Mouse (Mus musculus) bone marrow, adult 2 months (tissue): ENCODE measurements around the gene Bcl2a1d.
"Not testable (repeated sequence)": the region's sequence is repeated elsewhere in the genome, so short reads cannot be mapped to it uniquely, and the experiment has no call there.

Experiments
- CTCF ChIP-seq: fragments of 200-500 bp; IDR thresholded peaks from 2 replicates; pipeline ENCODE4 v1.5.1; 2011; ENCODE audit warnings: low read length, control low read depth; ENCODE audit not compliant: control insufficient read depth, insufficient read depth
- POLR2A ChIP-seq: fragments of 200-500 bp; IDR thresholded peaks from 2 replicates; pipeline ENCODE4 v1.6.1; 2011; ENCODE audit warnings: low read depth, mild to moderate bottlenecking, control low read depth, low read length, borderline replicate concordance; ENCODE audit not compliant: control insufficient read depth

- not testable (repeated sequence) for TF ChIP-seq CTCF, POLR2A
These were observed 19.5 kb downstream of the Bcl2a1d start for GRCm38 (mm10) chr9:88712164-88712749.
